Mouse (Mus musculus) heart, postnatal 0 days (tissue): ENCODE results near the gene Hnrnpab.

Source experiments
- CTCF ChIP-seq: IDR thresholded peaks from 2 replicates; pipeline ENCODE4 v1.5.1; 2016; ENCODE audit warnings: antibody characterized with exemption, control low read depth, low read depth
- EP300 ChIP-seq: IDR thresholded peaks from 2 replicates; pipeline ENCODE4 v1.6.1; 2016; ENCODE audit warnings: antibody characterized with exemption, low read depth

DNA sequence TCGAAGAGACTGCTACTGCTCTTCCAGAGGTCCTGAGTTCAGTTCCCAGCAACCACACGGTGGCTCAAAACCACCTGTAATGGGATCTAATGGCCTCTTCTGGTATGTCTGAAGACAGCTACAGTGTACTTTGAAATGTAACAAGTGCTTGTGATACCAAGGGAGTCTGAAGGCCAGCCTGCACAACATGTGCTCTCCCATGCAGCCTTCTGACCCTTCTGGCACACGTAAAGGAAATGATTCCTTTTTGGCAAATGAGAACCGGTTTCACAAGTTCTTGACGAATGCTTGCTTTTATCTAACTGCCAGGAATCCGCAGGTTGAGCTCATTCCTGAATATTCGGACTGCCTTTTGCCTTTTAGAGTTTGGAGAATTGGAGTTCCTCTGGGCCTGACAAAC, 8.5 kb upstream of the Hnrnpab start:
- no peak for TF ChIP-seq CTCF
- no peak for TF ChIP-seq EP300
